Mouse (Mus musculus): ENCODE measurements around the gene Olfr457. TPM values are rescaled to one million over a fixed set of nuclear protein-coding genes. Genes with fewer than 3 reads are reported as not detected.

Olfr457 gene
- polyA plus RNA-seq, 1 experiment from 2014 or later: not detected

GRCm38 (mm10) chr6:42465096-42465495, 11.0 kb downstream of the Olfr457 start, which contains the start of gene Olfr458:
Gene Olfr458, minus strand, starts transcription at chr6:42465196.
- WGBS (ENCODE audit: insufficient replicate concordance): 41% methylated on average over 1 of the region's 1 CpGs
- H3K4me1 ChIP-seq (ENCODE audit: control insufficient read depth, insufficient read depth, low read length): no peaks in the 10 kb centered on the region
- H3K9me3 ChIP-seq (replicated peaks; ENCODE audit: control insufficient read depth, low read length): no peaks in the 10 kb centered on the region
- no peaks in the 10 kb centered on the region for H3K36me3 ChIP-seq (ENCODE audit: control insufficient read depth, insufficient read depth, low read length)
- H3K4me3 ChIP-seq (ENCODE audit: low read depth, low read length): no peak within 1 kb of the TSS
- no peak for ATAC-seq (replicated peaks; ENCODE audit: insufficient number of reproducible peaks, low FRiP score, low TSS enrichment)
- no peak within 1 kb of the TSS for H3K4me2 ChIP-seq
- no peaks in the 10 kb centered on the region for H3K27me3 ChIP-seq (ENCODE audit: control insufficient read depth, insufficient read depth, low read length)
- no peak within 1 kb of the TSS for H3K9ac ChIP-seq (ENCODE audit: low read depth, low read length)
- no peak within 1 kb of the TSS for H3K27ac ChIP-seq (ENCODE audit: low read depth, low read length)

- Histone ChIP-seq H3K4me1 (ENCODE audit: control insufficient read depth, insufficient read depth, low read length) (no peaks in the 10 kb centered on the region), H3K27me3 (ENCODE audit: control insufficient read depth, insufficient read depth, low read length) (no peaks in the 10 kb centered on the region), H3K9ac (ENCODE audit: low read depth, low read length) (no peak overlapping the region), H3K36me3 (ENCODE audit: control insufficient read depth, insufficient read depth, low read length) (no peaks in the 10 kb centered on the region), H3K4me2 (no peak overlapping the region), H3K27ac (ENCODE audit: low read depth, low read length) (no peak overlapping the region), H3K4me3 (ENCODE audit: low read depth, low read length) (no peak overlapping the region), H3K9me3 (replicated peaks; ENCODE audit: control insufficient read depth, low read length) (no peaks in the 10 kb centered on the region)
- ATAC-seq (replicated peaks; ENCODE audit: insufficient number of reproducible peaks, low FRiP score, low TSS enrichment): no peak
- 69% methylated on average over 2 of the region's 2 CpGs for WGBS (ENCODE audit: insufficient replicate concordance)
Measured at GRCm38 (mm10) chr6:42447381-42447780, 28.8 kb downstream of the Olfr457 start.

DNA sequence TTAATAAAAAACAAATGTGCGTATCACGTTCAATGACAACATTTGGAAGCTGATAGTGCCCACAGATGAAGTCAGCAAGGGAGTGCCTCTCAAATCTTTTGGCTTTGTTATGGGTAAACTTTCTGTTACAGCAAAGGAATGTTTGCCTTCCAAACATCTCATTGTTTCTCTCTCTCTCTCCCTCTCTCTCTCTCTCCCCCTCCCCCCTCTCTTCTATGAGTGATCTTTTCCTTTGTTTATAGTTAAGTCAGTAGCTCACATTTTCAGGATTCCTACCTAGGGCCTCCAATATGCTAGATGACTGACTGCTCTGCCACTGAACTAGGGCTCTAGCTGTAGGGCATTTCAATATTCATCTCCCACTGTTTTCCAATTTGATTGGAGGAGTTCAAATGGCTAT, 31.6 kb downstream of the Olfr457 start:
- Histone ChIP-seq H3K4me3 (ENCODE audit: low read depth, low read length) (no peak overlapping the region), H3K9me3 (replicated peaks; ENCODE audit: control insufficient read depth, low read length) (no peaks in the 10 kb centered on the region)
- 61% methylated on average over 2 of the region's 2 CpGs for WGBS (ENCODE audit: insufficient replicate concordance)

GRCm38 (mm10) chr6:42441395-42441794, 34.7 kb downstream of the Olfr457 start:
- no peak overlapping the region for H3K27ac ChIP-seq (ENCODE audit: low read depth, low read length)
- 47% methylated on average over 2 of the region's 2 CpGs for WGBS (ENCODE audit: insufficient replicate concordance)
- no peaks in the 10 kb centered on the region for H3K27me3 ChIP-seq (ENCODE audit: control insufficient read depth, insufficient read depth, low read length)
- no peaks in the 10 kb centered on the region for H3K36me3 ChIP-seq (ENCODE audit: control insufficient read depth, insufficient read depth, low read length)
- H3K4me1 ChIP-seq (ENCODE audit: control insufficient read depth, insufficient read depth, low read length): no peaks in the 10 kb centered on the region
- H3K4me3 ChIP-seq (ENCODE audit: low read depth, low read length): no peak overlapping the region
- no peak overlapping the region for H3K9ac ChIP-seq (ENCODE audit: low read depth, low read length)
- no peaks in the 10 kb centered on the region for H3K9me3 ChIP-seq (replicated peaks; ENCODE audit: control insufficient read depth, low read length)
- ATAC-seq (replicated peaks; ENCODE audit: insufficient number of reproducible peaks, low FRiP score, low TSS enrichment): no peak
- H3K4me2 ChIP-seq: no peak overlapping the region

More for the DNA sequence above, 31.6 kb downstream of the Olfr457 start:
- Histone ChIP-seq H3K27ac (ENCODE audit: low read depth, low read length) (no peak overlapping the region), H3K27me3 (ENCODE audit: control insufficient read depth, insufficient read depth, low read length) (no peaks in the 10 kb centered on the region), H3K4me1 (ENCODE audit: control insufficient read depth, insufficient read depth, low read length) (no peaks in the 10 kb centered on the region), H3K36me3 (ENCODE audit: control insufficient read depth, insufficient read depth, low read length) (no peaks in the 10 kb centered on the region), H3K4me2 (no peak overlapping the region), H3K9ac (ENCODE audit: low read depth, low read length) (no peak overlapping the region)
- no peak for ATAC-seq (replicated peaks; ENCODE audit: insufficient number of reproducible peaks, low FRiP score, low TSS enrichment)

- Histone ChIP-seq H3K36me3 (ENCODE audit: control insufficient read depth, insufficient read depth, low read length) (no peaks in the 10 kb centered on the region), H3K4me1 (ENCODE audit: control insufficient read depth, insufficient read depth, low read length) (no peaks in the 10 kb centered on the region)
- whole genome bisulfite sequencing (ENCODE audit: insufficient replicate concordance): 66% methylated on average over 2 of the region's 2 CpGs
Measured at GRCm38 (mm10) chr6:42435490-42435889, 40.6 kb downstream of the Olfr457 start.

DNA sequence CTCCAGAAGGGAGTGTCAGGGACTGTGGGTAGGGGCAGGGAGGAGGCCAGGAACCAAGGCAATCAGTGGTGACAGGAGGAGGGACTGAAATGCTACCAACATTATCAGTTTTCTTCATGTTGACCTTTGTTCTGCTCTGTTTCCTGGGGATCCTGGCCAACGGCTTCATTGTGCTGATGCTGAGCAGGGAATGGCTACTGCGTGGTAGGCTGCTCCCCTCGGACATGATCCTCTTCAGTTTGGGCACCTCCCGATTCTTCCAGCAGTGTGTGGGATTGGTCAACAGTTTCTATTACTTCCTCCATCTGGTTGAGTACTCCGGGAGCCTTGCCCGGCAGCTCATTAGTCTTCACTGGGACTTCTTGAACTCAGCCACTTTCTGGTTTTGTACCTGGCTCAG, 41.7 kb downstream of the Olfr457 start, which contains the start of gene Tas2r126:
TSS of gene Tas2r126 (plus strand) at position 90 of the 400 bp plus-strand sequence.
- WGBS (ENCODE audit: insufficient replicate concordance): 53% methylated on average over 6 of the region's 6 CpGs
- Histone ChIP-seq H3K27ac (ENCODE audit: low read depth, low read length) (no peak within 1 kb of the TSS), H3K9me3 (replicated peaks; ENCODE audit: control insufficient read depth, low read length) (no peaks in the 10 kb centered on the region), H3K27me3 (ENCODE audit: control insufficient read depth, insufficient read depth, low read length) (no peaks in the 10 kb centered on the region), H3K4me3 (ENCODE audit: low read depth, low read length) (no peak within 1 kb of the TSS), H3K9ac (ENCODE audit: low read depth, low read length) (no peak within 1 kb of the TSS), H3K36me3 (ENCODE audit: control insufficient read depth, insufficient read depth, low read length) (no peaks in the 10 kb centered on the region), H3K4me2 (no peak within 1 kb of the TSS), H3K4me1 (ENCODE audit: control insufficient read depth, insufficient read depth, low read length) (no peaks in the 10 kb centered on the region)
- ATAC-seq (replicated peaks; ENCODE audit: insufficient number of reproducible peaks, low FRiP score, low TSS enrichment): no peak

More at GRCm38 (mm10) chr6:42435490-42435889, 40.6 kb downstream of the Olfr457 start:
- ATAC-seq (replicated peaks; ENCODE audit: insufficient number of reproducible peaks, low FRiP score, low TSS enrichment): no peak
- no peak overlapping the region for H3K9ac ChIP-seq (ENCODE audit: low read depth, low read length)
- no peaks in the 10 kb centered on the region for H3K9me3 ChIP-seq (replicated peaks; ENCODE audit: control insufficient read depth, low read length)
- no peak overlapping the region for H3K27ac ChIP-seq (ENCODE audit: low read depth, low read length)
- no peaks in the 10 kb centered on the region for H3K27me3 ChIP-seq (ENCODE audit: control insufficient read depth, insufficient read depth, low read length)
- H3K4me2 ChIP-seq: no peak overlapping the region
- H3K4me3 ChIP-seq (ENCODE audit: low read depth, low read length): no peak overlapping the region

- Histone ChIP-seq H3K4me3 (ENCODE audit: low read depth, low read length) (no peak overlapping the region), H3K36me3 (ENCODE audit: control insufficient read depth, insufficient read depth, low read length) (no peaks in the 10 kb centered on the region), H3K9me3 (replicated peaks; ENCODE audit: control insufficient read depth, low read length) (no peaks in the 10 kb centered on the region), H3K4me1 (ENCODE audit: control insufficient read depth, insufficient read depth, low read length) (no peaks in the 10 kb centered on the region), H3K27ac (ENCODE audit: low read depth, low read length) (no peak overlapping the region), H3K9ac (ENCODE audit: low read depth, low read length) (no peak overlapping the region), H3K27me3 (ENCODE audit: control insufficient read depth, insufficient read depth, low read length) (no peaks in the 10 kb centered on the region), H3K4me2 (no peak overlapping the region)
- WGBS (ENCODE audit: insufficient replicate concordance): 63% methylated on average over 2 of the region's 2 CpGs
- ATAC-seq (replicated peaks; ENCODE audit: insufficient number of reproducible peaks, low FRiP score, low TSS enrichment): no peak
Measured at GRCm38 (mm10) chr6:42433554-42433953, 42.6 kb downstream of the Olfr457 start.

GRCm38 (mm10) chr6:42426337-42426736, 49.8 kb downstream of the Olfr457 start:
- Histone ChIP-seq H3K9ac (ENCODE audit: low read depth, low read length) (no peak overlapping the region), H3K36me3 (ENCODE audit: control insufficient read depth, insufficient read depth, low read length) (no peaks in the 10 kb centered on the region), H3K27ac (ENCODE audit: low read depth, low read length) (no peak overlapping the region), H3K4me2 (no peak overlapping the region), H3K9me3 (replicated peaks; ENCODE audit: control insufficient read depth, low read length) (no peaks in the 10 kb centered on the region), H3K4me3 (ENCODE audit: low read depth, low read length) (no peak overlapping the region), H3K27me3 (ENCODE audit: control insufficient read depth, insufficient read depth, low read length) (no peaks in the 10 kb centered on the region), H3K4me1 (ENCODE audit: control insufficient read depth, insufficient read depth, low read length) (no peaks in the 10 kb centered on the region)
- 75% methylated on average over 4 of the region's 4 CpGs for WGBS (ENCODE audit: insufficient replicate concordance)
- no peak for ATAC-seq (replicated peaks; ENCODE audit: insufficient number of reproducible peaks, low FRiP score, low TSS enrichment)

DNA sequence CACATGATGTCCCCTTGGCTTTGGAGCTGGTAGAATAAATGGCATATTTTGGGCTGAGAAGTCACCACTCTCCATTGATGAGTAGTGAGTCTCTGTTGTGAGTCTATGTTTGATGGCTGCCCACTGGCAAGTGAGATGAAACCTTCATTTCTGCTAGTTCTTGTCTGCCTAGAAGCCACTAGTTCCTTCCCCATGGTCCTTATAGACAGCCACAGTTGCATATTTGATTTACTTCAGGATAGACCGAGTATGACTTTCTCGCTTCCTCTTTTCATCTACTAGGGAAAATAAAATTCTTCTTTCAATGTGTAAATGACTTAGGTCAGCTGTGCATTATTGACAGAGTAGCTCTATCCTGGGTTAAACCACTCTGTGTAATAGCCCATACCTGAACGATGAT, 51.7 kb downstream of the Olfr457 start:
- Histone ChIP-seq H3K4me1 (ENCODE audit: control insufficient read depth, insufficient read depth, low read length) (no peaks in the 10 kb centered on the region), H3K36me3 (ENCODE audit: control insufficient read depth, insufficient read depth, low read length) (no peaks in the 10 kb centered on the region), H3K4me3 (ENCODE audit: low read depth, low read length) (no peak overlapping the region), H3K9me3 (replicated peaks; ENCODE audit: control insufficient read depth, low read length) (no peaks in the 10 kb centered on the region), H3K27ac (ENCODE audit: low read depth, low read length) (no peak overlapping the region), H3K4me2 (no peak overlapping the region), H3K9ac (ENCODE audit: low read depth, low read length) (no peak overlapping the region), H3K27me3 (ENCODE audit: control insufficient read depth, insufficient read depth, low read length) (no peaks in the 10 kb centered on the region)
- 80% methylated on average over 3 of the region's 3 CpGs for WGBS (ENCODE audit: insufficient replicate concordance)
- no peak for ATAC-seq (replicated peaks; ENCODE audit: insufficient number of reproducible peaks, low FRiP score, low TSS enrichment)
